Mouse (Mus musculus): ENCODE measurements around the gene Padi6.
A peak's percentile ranks its signal among the peaks of the same experiment; 100 is the strongest.

- no peak for TF ChIP-seq POLR2A (IDR thresholded peaks at IDR 0.05; ENCODE audit: insufficient read depth, low read depth, low read length)
- peak; percentile 57 for TF ChIP-seq CTCF (IDR thresholded peaks at IDR 0.05)
Observed at GRCm38 (mm10) chr4:140684881-140685303, 57.6 kb downstream of the Padi6 start.

All from heart, adult 2 months (tissue).